7 mouse cellular contexts compared by ENCODE assay signal in the genomic region with DNA sequence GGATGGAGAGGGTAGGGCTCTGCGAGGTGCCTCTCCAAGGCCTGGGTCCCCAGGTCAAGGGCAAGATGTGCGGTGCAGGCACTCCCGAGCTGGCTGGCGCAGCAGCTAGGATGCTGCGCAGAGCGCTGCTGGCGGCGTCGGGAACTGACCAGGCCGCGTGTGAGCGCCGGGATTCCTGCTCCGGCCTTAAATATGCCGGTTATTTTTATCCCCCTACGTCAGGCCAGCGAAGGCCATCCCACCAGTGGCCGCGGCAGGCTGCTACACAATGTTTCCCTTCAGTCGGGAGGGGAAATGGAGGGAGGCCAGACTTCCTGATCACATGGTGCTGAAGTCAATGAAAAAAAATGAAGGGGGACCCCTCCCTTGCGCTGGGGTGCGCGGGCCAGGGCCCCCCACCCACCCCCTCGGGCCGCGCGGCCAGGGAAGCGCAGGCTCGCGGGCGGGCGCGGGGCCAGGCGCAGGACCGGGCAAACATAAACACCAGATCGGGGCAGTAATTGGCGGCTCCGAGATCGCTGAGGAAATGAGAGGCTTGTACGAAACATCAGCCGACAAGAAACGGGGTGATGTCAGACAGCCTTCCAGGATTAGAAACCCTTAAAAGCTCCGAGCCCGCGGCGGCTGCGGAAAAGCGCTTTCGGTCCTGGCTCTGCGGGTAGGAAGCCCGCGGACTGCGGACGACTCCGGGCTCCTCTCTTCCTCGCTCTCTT.
DNase-seq lines count a peak whose midpoint lies in the region; ATAC-seq and TF ChIP-seq lines count a peak whose summit lies in the region.

No protein-coding gene starts in this region.

- H3K36me3 ChIP-seq in forebrain, embryonic 10.5 days (replicated peaks), result no peaks in the 10 kb centered on the region
- H3K36me3 ChIP-seq in heart, embryonic 14.5 days (ENCODE audit: control insufficient read depth, insufficient read depth, low read length), result no peaks in the 10 kb centered on the region
- H3K36me3 ChIP-seq in liver, embryonic 12.5 days, result no peaks in the 10 kb centered on the region

- TF ChIP-seq CTCF in brain, embryonic 14.5 days (IDR thresholded peaks at IDR 0.05; ENCODE audit: borderline replicate concordance, extremely low read depth, insufficient read depth, insufficient read length), result peak; percentile 48

- H3K27me3 ChIP-seq in forebrain, embryonic 10.5 days (ENCODE audit: poor library complexity, severe bottlenecking), result peaks cover 49% of the 10 kb centered on the region
- H3K27me3 ChIP-seq in heart, embryonic 14.5 days (ENCODE audit: control insufficient read depth, insufficient read depth, low read length), result no peaks in the 10 kb centered on the region
- H3K27me3 ChIP-seq in liver, embryonic 12.5 days (replicated peaks), result peaks cover 69% of the 10 kb centered on the region

- under 1% methylated on average over 53 of the region's 56 CpGs for WGBS in forebrain, embryonic 10.5 days
- under 1% methylated on average over 55 of the region's 56 CpGs for WGBS in heart, embryonic 14.5 days
- 2% methylated on average over 51 of the region's 56 CpGs for WGBS in liver, embryonic 12.5 days (ENCODE audit: insufficient replicate concordance)

- peak; percentile 93 for ATAC-seq in heart, embryonic 14.5 days (ENCODE audit: insufficient number of reproducible peaks, insufficient read depth, low FRiP score, low read depth)
- peak; percentile 67 for ATAC-seq in liver, embryonic 12.5 days

- peaks cover 38% of the 10 kb centered on the region for H3K4me1 ChIP-seq in forebrain, embryonic 10.5 days
- peaks cover 8 to 15% of the 10 kb centered on the region in 2 experiments for H3K4me1 ChIP-seq in heart, embryonic 14.5 days (ENCODE audit: control insufficient read depth in 2 of 2, insufficient read depth in 2 of 2, low read length in 2 of 2)
- H3K4me1 ChIP-seq in liver, embryonic 12.5 days, result peaks cover 5% of the 10 kb centered on the region; the same call in 1 of the 2 replicates

- peak overlapping the region; percentile 90 for H3K27ac ChIP-seq in forebrain, embryonic 10.5 days
- H3K27ac ChIP-seq in heart, embryonic 14.5 days (replicated peaks in 1 of 2; ENCODE audit: control insufficient read depth in 1 of 2, insufficient read depth in 1 of 2, low read depth in 2 of 2, low read length in 2 of 2), result peak overlapping the region; percentile 96
- peak overlapping the region; percentile 48; the same call in 1 of the 2 replicates for H3K27ac ChIP-seq in liver, embryonic 12.5 days

- H3K4me3 ChIP-seq in forebrain, embryonic 10.5 days, result peak overlapping the region; percentile 69
- peak overlapping the region; percentile 56 to 87 for H3K4me3 ChIP-seq in heart, embryonic 14.5 days (ENCODE audit: control insufficient read depth in 1 of 2, insufficient read depth in 1 of 2, low read depth in 1 of 2, low read length in 2 of 2)
- H3K4me3 ChIP-seq in liver, embryonic 12.5 days, result peak overlapping the region; percentile 53

- DNase-seq in brain, embryonic 14.5 days (ENCODE audit: low read depth), result peak; percentile 92
- peak; percentile 72 for DNase-seq in forebrain, embryonic 10.5 days (ENCODE audit: extremely low spot score, low spot score)
- peak; percentile 85 to 93 for DNase-seq in kidney, postnatal 25 days
- peak; percentile 4 for DNase-seq in naive thymus-derived CD4-positive, alpha-beta T cell, adult 2 months (ENCODE audit: low read depth)
- peak; percentile 34 to 67 for DNase-seq in spleen, postnatal 4 days (ENCODE audit: low spot score in 2 of 2)

- peak; percentile 25; the same call in 1 of the 2 replicates for TF ChIP-seq POLR2A in brain, embryonic 14.5 days (IDR thresholded peaks at IDR 0.05; ENCODE audit: borderline replicate concordance, extremely low read depth, insufficient read depth, insufficient read length, poor library complexity, severe bottlenecking)

- H3K4me2 ChIP-seq in heart, embryonic 14.5 days (ENCODE audit: low read length), result peak overlapping the region; percentile 65
- H3K4me2 ChIP-seq in liver, embryonic 12.5 days, result peak overlapping the region; percentile 62

- H3K9ac ChIP-seq in heart, embryonic 14.5 days (ENCODE audit: low read length), result peak overlapping the region; percentile 84
- peak overlapping the region; percentile 53; the same call in 1 of the 2 replicates for H3K9ac ChIP-seq in liver, embryonic 12.5 days

- H3K9me3 ChIP-seq in forebrain, embryonic 10.5 days, result no peaks in the 10 kb centered on the region
- no peaks in the 10 kb centered on the region for H3K9me3 ChIP-seq in heart, embryonic 14.5 days (ENCODE audit: control insufficient read depth, low read length)
- H3K9me3 ChIP-seq in liver, embryonic 12.5 days (replicated peaks), result no peaks in the 10 kb centered on the region

Comparison
In these comparisons a context has a peak if more than half of its experiments do, and no peak if none do; other contexts are left out.
1. Peak in every context shown above with its lines: DNase-seq, ATAC-seq, H3K4me3 ChIP-seq and H3K27ac ChIP-seq.
2. DNase-seq: peak in every context shown above with its lines; median percentile 92 in brain, embryonic 14.5 days; 89 in kidney, postnatal 25 days; 72 in forebrain, embryonic 10.5 days; 50 in spleen, postnatal 4 days; 4 in naive thymus-derived CD4-positive, alpha-beta T cell, adult 2 months.